Mouse (Mus musculus) forebrain, embryonic 13.5 days (tissue): Measurements from ENCODE around the gene Gpr55. TPM values are rescaled to one million over a fixed set of nuclear protein-coding genes. Genes with fewer than 3 reads are reported as not detected.
"Not testable (repeated sequence)": the region's sequence is repeated elsewhere in the genome, so short reads cannot be mapped to it uniquely, and the experiment has no call there.

ENCODE experiments used
- ATAC-seq: fragments of 200-750 bp; cut with Nextera tagmentation; 2 replicates; pipeline ENCODE4 v1.8.0; 2017
- H3K27ac ChIP-seq: fragments of 300-500 bp; sonication (generic); 2 replicates; pipeline ENCODE4 v1.5.1; 2015; ENCODE audit warnings: inconsistent platforms, mild to moderate bottlenecking, moderate library complexity
- H3K27me3 ChIP-seq: fragments of 300-500 bp; sonication (generic); 2 replicates; pipeline ENCODE4 v1.6.1; 2015; ENCODE audit warnings: mild to moderate bottlenecking, inconsistent platforms
- H3K36me3 ChIP-seq: fragments of 300-500 bp; sonication (generic); 2 replicates; pipeline ENCODE4 v1.6.1; 2015; ENCODE audit warnings: mild to moderate bottlenecking, inconsistent platforms; ENCODE audit not compliant: poor library complexity, severe bottlenecking
- H3K4me1 ChIP-seq: fragments of 300-500 bp; sonication (generic); 2 replicates; pipeline ENCODE4 v1.6.1; 2015; ENCODE audit warnings: inconsistent platforms
- H3K4me2 ChIP-seq: fragments of 300-500 bp; sonication (generic); 2 replicates; pipeline ENCODE4 v1.6.1; 2015; ENCODE audit warnings: inconsistent platforms, mild to moderate bottlenecking, moderate library complexity
- H3K4me3 ChIP-seq: fragments of 300-500 bp; sonication (generic); 2 replicates; pipeline ENCODE4 v1.5.1; 2015; ENCODE audit warnings: mild to moderate bottlenecking, inconsistent platforms
- H3K9ac ChIP-seq: fragments of 300-500 bp; sonication (generic); 2 replicates; pipeline ENCODE4 v1.6.1; 2015; ENCODE audit warnings: mild to moderate bottlenecking, inconsistent platforms
- H3K9me3 ChIP-seq: fragments of 300-500 bp; sonication (generic); replicated peaks from 2 replicates; pipeline ENCODE4 v1.6.1; 2016; ENCODE audit warnings: inconsistent platforms
- WGBS: fragments of 180-500 bp; shearing (Covaris S2); methylation state at CpG from one replicate; pipeline ENCODE4 v1.1.7; 2015; 5-methylcytosine and 5-hydroxymethylcytosine counted together
- polyA plus RNA-seq: library from polyadenylated mRNA; unstranded; fragments of >200 nt; fragmentation: Nextera tagmentation; extraction: Ambion mirVana; gene quantifications from 2 replicates; pipeline ENCODE4 v1.2.1, GENCODE M21; 2015

The Gpr55 gene
- 0.08 TPM in 1 of 2 replicates, not detected in the other for polyA plus RNA-seq

- Histone ChIP-seq H3K27ac (no peak within 1 kb of the TSS), H3K36me3 (no peaks in the 10 kb centered on the region), H3K4me2 (no peak within 1 kb of the TSS), H3K9ac (no peak within 1 kb of the TSS), H3K27me3 (no peaks in the 10 kb centered on the region), H3K4me3 (no peak within 1 kb of the TSS), H3K9me3 (no peaks in the 10 kb centered on the region), H3K4me1 (no peaks in the 10 kb centered on the region)
- 81% methylated on average over 5 of the region's 5 CpGs for WGBS
- ATAC-seq = no peak
Measured at GRCm38 (mm10) chr1:85960873-85961272, at the start of gene Gpr55. TSS of gene Gpr55 (minus strand) at chr1:85961007.

GRCm38 (mm10) chr1:86007778-86008177, 47.0 kb upstream of the Gpr55 start:
- under 1% methylated on average over 7 of the region's 7 CpGs for WGBS
- ATAC-seq = peak; percentile 89
- no peak overlapping the region for H3K4me2 ChIP-seq

GRCm38 (mm10) chr1:86006040-86006439, 45.2 kb upstream of the Gpr55 start:
- 89% methylated on average over 6 of the region's 6 CpGs for WGBS
- H3K4me1 ChIP-seq = peaks cover 5% of the 10 kb centered on the region; the same call in 1 of the 2 replicates
- H3K27me3 ChIP-seq = no peaks in the 10 kb centered on the region
- H3K4me3 ChIP-seq = no peak overlapping the region
- H3K9me3 ChIP-seq = no peaks in the 10 kb centered on the region
- no peaks in the 10 kb centered on the region for H3K36me3 ChIP-seq
- no peak overlapping the region for H3K27ac ChIP-seq
- no peak overlapping the region for H3K4me2 ChIP-seq
- H3K9ac ChIP-seq = no peak overlapping the region
- ATAC-seq = no peak

More at GRCm38 (mm10) chr1:86007778-86008177, 47.0 kb upstream of the Gpr55 start:
- H3K4me1 ChIP-seq = peaks cover 5% of the 10 kb centered on the region; the same call in 1 of the 2 replicates
- no peaks in the 10 kb centered on the region for H3K27me3 ChIP-seq
- H3K36me3 ChIP-seq = no peaks in the 10 kb centered on the region
- H3K4me3 ChIP-seq = no peak overlapping the region
- H3K9ac ChIP-seq = no peak overlapping the region
- no peaks in the 10 kb centered on the region for H3K9me3 ChIP-seq
- no peak overlapping the region for H3K27ac ChIP-seq

- no peak overlapping the region for H3K27ac ChIP-seq
- H3K4me3 ChIP-seq = no peak overlapping the region
- H3K36me3 ChIP-seq = no peaks in the 10 kb centered on the region
- ATAC-seq = no peak
- 93% methylated on average over 10 of the region's 10 CpGs for WGBS
- H3K9me3 ChIP-seq = no peaks in the 10 kb centered on the region
- no peak overlapping the region for H3K9ac ChIP-seq
- H3K4me2 ChIP-seq = no peak overlapping the region
- peaks cover 5% of the 10 kb centered on the region; the same call in 1 of the 2 replicates for H3K4me1 ChIP-seq
- no peaks in the 10 kb centered on the region for H3K27me3 ChIP-seq
Measured at GRCm38 (mm10) chr1:86005540-86005939, 44.7 kb upstream of the Gpr55 start.

- Histone ChIP-seq H3K9ac (no peak overlapping the region), H3K4me2 (no peak overlapping the region), H3K27ac (no peak overlapping the region), H3K36me3 (no peaks in the 10 kb centered on the region), H3K9me3 (no peaks in the 10 kb centered on the region; the same call in 1 of the 2 replicates), H3K4me3 (no peak overlapping the region), H3K27me3 (no peaks in the 10 kb centered on the region), H3K4me1 (no peaks in the 10 kb centered on the region)
- 86% methylated on average over 18 of the region's 18 CpGs for WGBS
- no peak for ATAC-seq
Measured at GRCm38 (mm10) chr1:85999853-86000570, 39.2 kb upstream of the Gpr55 start.

GRCm38 (mm10) chr1:85998012-85998411, 37.2 kb upstream of the Gpr55 start:
- no peak overlapping the region for H3K27ac ChIP-seq
- 86% methylated on average over 4 of the region's 4 CpGs for WGBS
- no peaks in the 10 kb centered on the region for H3K4me1 ChIP-seq

GRCm38 (mm10) chr1:85997221-85997620, 36.4 kb upstream of the Gpr55 start:
- Histone ChIP-seq H3K9ac (no peak overlapping the region), H3K4me2 (no peak overlapping the region), H3K36me3 (no peaks in the 10 kb centered on the region), H3K4me3 (no peak overlapping the region), H3K4me1 (no peaks in the 10 kb centered on the region), H3K27me3 (no peaks in the 10 kb centered on the region), H3K9me3 (no peaks in the 10 kb centered on the region; the same call in 1 of the 2 replicates), H3K27ac (no peak overlapping the region)
- WGBS = 100% methylated on average over 1 of the region's 1 CpGs
- no peak for ATAC-seq

More at GRCm38 (mm10) chr1:85998012-85998411, 37.2 kb upstream of the Gpr55 start:
- Histone ChIP-seq H3K9ac (no peak overlapping the region), H3K4me3 (no peak overlapping the region), H3K36me3 (no peaks in the 10 kb centered on the region), H3K9me3 (no peaks in the 10 kb centered on the region; the same call in 1 of the 2 replicates), H3K4me2 (no peak overlapping the region), H3K27me3 (no peaks in the 10 kb centered on the region)
- no peak for ATAC-seq

- no peaks in the 10 kb centered on the region for H3K4me1 ChIP-seq
- H3K27ac ChIP-seq = no peak overlapping the region
- H3K27me3 ChIP-seq = no peaks in the 10 kb centered on the region
- H3K9ac ChIP-seq = no peak overlapping the region
- ATAC-seq = no peak
- H3K4me2 ChIP-seq = no peak overlapping the region
- H3K9me3 ChIP-seq = no peaks in the 10 kb centered on the region; the same call in 1 of the 2 replicates
- no peaks in the 10 kb centered on the region for H3K36me3 ChIP-seq
- H3K4me3 ChIP-seq = no peak overlapping the region
- WGBS = 64% methylated on average over 4 of the region's 4 CpGs
Measured at GRCm38 (mm10) chr1:85993541-85993940, 32.7 kb upstream of the Gpr55 start.

GRCm38 (mm10) chr1:85992175-85992574, 31.4 kb upstream of the Gpr55 start:
- Histone ChIP-seq H3K27me3 (no peaks in the 10 kb centered on the region), H3K9me3 (no peaks in the 10 kb centered on the region; the same call in 1 of the 2 replicates), H3K4me2 (no peak overlapping the region), H3K4me1 (no peaks in the 10 kb centered on the region), H3K36me3 (no peaks in the 10 kb centered on the region), H3K4me3 (no peak overlapping the region), H3K9ac (no peak overlapping the region), H3K27ac (no peak overlapping the region)
- 85% methylated on average over 9 of the region's 9 CpGs for WGBS
- no peak for ATAC-seq

GRCm38 (mm10) chr1:85988882-85989281, 28.1 kb upstream of the Gpr55 start:
- H3K27ac ChIP-seq, H3K9ac ChIP-seq, H3K4me3 ChIP-seq, ATAC-seq, H3K36me3 ChIP-seq, H3K27me3 ChIP-seq, H3K9me3 ChIP-seq, H3K4me2 ChIP-seq, H3K4me1 ChIP-seq: not testable (repeated sequence)
- 91% methylated on average over 4 of the region's 4 CpGs for WGBS

- 72% methylated on average over 4 of the region's 4 CpGs for WGBS
- no peak for ATAC-seq
- H3K4me3 ChIP-seq = no peak overlapping the region
- no peaks in the 10 kb centered on the region for H3K27me3 ChIP-seq
- H3K4me1 ChIP-seq = no peaks in the 10 kb centered on the region
- no peak overlapping the region for H3K9ac ChIP-seq
- no peaks in the 10 kb centered on the region for H3K9me3 ChIP-seq
- H3K27ac ChIP-seq = no peak overlapping the region
- no peaks in the 10 kb centered on the region for H3K36me3 ChIP-seq
- H3K4me2 ChIP-seq = no peak overlapping the region
Measured at GRCm38 (mm10) chr1:85988351-85988750, 27.5 kb upstream of the Gpr55 start.

GRCm38 (mm10) chr1:85985784-85986183, 25.0 kb upstream of the Gpr55 start:
- H3K4me1 ChIP-seq = no peaks in the 10 kb centered on the region
- H3K36me3 ChIP-seq = no peaks in the 10 kb centered on the region
- no peak overlapping the region for H3K27ac ChIP-seq
- H3K4me3 ChIP-seq = no peak overlapping the region
- no peak overlapping the region for H3K4me2 ChIP-seq
- H3K9ac ChIP-seq = no peak overlapping the region
- no peaks in the 10 kb centered on the region for H3K27me3 ChIP-seq
- ATAC-seq = no peak
- H3K9me3 ChIP-seq = no peaks in the 10 kb centered on the region
- WGBS = 90% methylated on average over 3 of the region's 3 CpGs
